Mouse (Mus musculus) T-helper 1 cell (primary cell): Measurements from ENCODE around the gene Cldn19.

ENCODE experiments used
- in situ Hi-C: fragments of 300-600 bp; cut with MboI, MseI; formaldehyde crosslinking; loops from one replicate; pipeline ENCODE4 v1.15.1; 2025; ENCODE audit warnings: high pct_unique_total_duplicates

The Cldn19 gene

DNA sequence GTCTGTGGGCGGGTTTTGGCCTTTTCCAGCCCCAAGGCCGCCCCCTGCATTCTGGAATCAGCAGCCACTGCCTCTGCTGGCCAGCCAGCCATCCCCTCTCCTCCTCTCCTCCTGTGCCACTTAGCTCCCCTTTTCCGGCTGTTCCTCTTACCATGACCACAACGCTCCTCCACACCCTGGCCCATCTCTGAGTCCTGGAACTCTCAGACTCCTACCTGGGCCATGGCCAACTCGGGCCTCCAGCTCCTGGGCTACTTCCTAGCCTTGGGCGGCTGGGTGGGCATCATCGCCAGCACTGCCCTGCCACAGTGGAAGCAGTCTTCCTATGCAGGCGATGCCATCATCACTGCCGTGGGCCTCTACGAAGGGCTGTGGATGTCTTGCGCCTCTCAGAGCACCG, at the start of gene Cldn19:
Cldn19 (plus strand) TSS at position 64 of the 400 bp plus-strand sequence.
- in situ Hi-C loops, result no loop called here

DNA sequence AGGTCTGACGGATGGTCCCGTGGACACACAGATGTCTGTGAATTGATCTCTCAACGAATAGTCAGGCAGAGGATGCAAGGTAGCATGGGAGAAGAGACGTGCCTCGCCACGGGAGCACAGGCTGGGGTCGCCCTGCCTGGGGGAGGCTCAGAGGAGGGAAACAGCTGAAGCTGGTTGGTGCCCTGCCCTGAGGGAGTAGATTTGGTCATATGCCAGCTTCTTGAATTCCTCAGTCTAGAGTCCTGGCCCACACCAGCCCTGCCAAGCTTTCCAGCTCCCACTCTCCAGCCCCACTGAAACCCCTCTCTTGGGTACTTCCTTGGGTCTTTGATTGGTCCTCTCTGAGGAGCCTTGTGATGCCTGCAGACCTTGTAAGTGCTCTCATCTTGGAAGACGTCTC, 38.5 kb upstream of the Cldn19 start:
- in situ Hi-C loops, result no loop called here

DNA sequence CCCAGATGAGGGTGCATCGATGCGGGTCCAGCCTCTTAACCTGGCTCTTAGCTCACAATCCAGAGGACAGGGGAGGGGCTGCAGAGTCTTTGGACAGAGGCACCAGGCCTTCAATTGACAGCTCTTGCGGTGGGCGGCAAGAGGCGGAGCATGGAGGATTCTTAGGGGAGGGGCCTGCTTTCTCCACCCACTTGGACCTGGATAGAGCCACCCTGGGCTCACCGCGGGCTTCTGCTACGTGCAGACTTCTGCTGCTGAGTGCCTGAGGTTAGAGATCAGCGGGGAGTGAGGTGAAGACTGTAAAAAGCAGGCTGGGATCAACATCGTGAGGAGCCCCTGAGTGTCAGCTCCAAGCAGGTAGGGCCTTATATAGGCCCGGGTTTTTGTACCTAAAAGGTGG, 37.0 kb upstream of the Cldn19 start, which contains the start of gene Tmem269:
Tmem269 (minus strand) TSS at position 49 of the 400 bp plus-strand sequence.
- in situ Hi-C loops, result no loop called here

DNA sequence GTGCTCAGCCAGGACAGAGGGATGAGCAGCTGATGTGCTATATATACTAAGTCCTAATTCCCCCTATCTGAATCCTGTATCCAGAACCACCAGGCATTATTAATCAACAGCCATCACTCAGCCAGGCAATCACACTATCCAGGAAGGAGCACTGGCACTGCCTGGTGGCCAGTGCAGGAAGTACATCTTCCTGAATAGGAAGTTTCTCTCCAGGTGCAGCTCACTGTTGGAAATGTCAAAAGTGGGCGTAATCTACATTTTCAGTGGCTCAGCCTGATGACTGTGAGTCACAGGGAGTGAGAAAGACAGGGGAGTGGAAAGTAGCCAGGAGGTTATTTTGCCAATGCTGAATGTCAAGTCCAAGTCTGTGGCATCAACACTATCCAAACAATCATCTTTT, 31.5 kb upstream of the Cldn19 start:
- in situ Hi-C loops, result no loop called here

DNA sequence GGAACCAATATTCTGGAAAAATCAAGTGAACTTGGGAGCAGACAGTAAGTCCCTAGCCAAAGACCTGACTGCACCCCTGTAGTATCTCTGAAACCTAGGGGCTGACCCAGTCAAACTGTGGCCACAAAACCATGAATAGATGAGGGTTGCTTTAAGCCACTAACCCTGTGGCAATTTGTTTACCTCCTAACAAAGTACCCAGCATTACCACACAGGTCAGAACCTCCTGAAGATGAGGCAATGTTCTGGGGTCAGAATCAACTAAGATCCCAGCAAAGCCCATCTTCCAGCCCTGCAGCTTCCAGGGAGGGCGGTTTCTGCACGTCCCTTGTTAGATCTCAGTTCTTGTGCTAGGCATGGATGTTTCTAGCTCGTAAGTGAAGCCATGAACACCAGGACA, 30.7 kb upstream of the Cldn19 start:
- in situ Hi-C loops, result no loop called here

DNA sequence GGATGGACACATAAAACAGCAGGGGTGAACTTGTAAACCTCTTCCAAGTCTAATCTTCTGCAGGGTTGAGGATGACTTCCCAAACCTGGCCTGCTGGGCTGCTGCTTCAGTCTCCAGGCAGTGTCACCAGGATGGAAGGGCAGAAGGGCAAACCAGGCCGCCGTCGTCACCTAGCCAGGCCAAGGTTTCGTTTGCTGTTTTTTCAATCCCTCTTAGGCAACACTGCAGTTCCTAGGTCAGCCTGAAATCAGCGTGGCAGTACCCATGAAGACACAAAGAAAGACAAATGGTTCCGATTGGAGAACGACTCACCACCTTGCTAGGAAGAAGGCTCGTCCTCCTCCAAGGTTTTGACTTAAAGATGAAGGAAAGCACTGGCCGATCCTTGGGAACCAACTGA, 29.5 kb upstream of the Cldn19 start:
- in situ Hi-C loops, result no loop called here

DNA sequence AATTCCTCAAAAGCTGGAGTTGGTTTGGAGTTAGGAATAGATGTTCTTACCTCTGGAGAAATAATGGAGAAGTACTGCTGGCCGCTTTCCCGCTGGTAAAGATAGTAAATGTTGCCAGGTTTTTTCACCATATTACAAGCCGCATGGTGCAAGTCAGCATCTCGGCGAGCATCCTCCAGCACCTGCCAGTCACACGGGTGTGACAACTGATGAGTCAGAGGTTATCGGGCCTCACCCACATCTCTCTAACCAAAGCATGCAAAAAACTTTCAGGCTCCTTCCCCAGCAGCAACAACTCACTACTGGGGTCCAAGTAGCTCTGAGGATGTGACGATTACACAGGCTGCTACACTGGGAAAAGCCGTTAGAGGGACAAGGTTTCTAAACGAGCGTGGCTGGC, 28.5 kb upstream of the Cldn19 start:
- in situ Hi-C loops, result no loop called here

DNA sequence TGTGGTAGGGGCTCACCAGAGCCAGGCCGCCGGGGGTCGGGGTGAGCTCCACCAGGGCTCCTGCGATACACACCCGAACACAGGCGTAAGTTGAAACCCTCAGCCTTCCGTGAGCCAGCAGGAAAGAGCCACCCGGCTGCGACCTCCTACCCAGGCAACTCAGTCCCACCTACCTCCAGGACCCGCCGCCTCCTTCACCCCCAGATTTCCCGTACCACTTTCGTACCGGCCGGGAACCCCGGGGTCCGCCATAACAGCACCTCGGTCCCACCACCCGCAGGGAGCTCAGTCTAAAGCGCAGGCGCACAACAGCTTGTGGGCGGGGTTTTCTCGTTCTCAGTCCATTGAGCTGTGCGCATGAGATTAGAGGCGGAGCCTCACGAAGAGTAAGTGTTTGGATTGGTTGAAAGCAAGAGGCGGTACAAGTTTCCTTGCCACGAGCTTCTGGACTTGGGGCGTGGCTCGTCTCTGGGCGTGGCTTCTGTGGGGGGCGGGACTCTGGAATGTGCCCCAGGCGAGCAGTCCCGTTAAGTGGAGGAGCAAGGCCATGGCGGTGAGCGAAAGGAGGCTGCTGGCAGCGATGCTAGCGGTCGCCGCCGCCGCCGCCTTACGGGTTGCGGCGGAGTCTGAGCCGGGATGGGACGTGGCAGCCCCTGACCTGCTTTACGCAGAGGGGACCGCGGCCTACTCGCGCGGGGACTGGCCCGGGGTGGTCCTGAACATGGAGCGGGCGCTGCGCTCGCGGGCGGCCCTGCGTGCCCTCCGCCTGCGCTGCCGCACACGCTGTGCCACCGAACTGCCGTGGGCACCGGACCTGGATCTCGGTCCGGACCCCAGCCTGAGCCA, 22.6 kb upstream of the Cldn19 start, which contains the start of the genes AU022252 and P3h1:
AU022252 (minus strand) TSS at position 303 of the 846 bp plus-strand sequence.
P3h1 (plus strand) TSS at position 506 of the 846 bp plus-strand sequence.
- in situ Hi-C loops, result no loop called here

DNA sequence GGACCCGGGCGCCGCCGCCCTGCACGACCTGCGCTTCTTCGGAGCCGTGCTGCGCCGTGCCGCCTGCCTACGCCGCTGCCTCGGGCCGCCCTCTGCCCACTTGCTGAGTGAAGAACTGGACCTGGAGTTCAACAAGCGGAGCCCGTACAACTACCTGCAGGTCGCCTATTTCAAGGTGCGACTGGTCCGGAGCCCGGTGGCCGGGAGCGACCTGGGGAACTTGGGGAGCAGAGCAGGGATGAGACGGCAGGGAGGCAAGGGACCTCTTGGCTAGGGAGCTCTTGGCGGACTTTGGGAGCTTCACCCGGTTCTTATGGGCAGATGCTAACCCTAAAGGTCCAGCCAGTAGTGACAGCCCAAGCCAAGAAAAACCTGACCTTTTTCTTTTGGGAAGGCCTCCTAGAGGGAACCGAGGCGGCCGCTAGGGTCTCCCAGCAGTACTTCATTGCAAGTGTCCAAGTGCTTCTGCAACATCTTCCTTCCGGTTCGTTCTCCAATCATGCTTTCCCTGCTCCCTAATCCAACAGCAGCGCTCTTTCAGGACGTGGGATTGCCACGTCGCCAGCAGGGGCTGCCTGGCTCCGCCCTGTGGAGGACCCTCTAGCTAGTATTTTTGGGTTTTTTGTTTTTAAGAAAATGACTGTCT, 21.8 kb upstream of the Cldn19 start:
- in situ Hi-C loops, result no loop called here

DNA sequence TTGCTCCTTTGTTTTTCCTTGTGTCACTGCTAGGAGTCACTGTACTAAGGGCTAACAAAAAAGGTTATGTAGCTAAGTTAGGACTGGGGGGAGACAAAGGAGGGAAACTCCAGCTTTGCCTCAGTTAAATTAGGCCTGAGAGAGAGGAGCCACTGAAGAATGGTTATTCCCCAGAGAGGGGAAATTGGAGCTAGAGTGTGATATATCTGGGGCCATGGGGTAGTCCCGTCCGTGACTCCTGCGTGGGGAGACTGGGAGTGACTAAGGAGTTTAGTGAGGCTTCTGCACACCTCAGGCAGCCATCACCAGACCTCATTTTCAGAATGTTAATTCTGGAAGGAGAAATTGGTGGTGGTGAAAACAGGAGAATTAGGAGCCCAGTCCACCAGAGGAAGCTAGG, 20.9 kb upstream of the Cldn19 start:
- in situ Hi-C loops, result no loop called here

DNA sequence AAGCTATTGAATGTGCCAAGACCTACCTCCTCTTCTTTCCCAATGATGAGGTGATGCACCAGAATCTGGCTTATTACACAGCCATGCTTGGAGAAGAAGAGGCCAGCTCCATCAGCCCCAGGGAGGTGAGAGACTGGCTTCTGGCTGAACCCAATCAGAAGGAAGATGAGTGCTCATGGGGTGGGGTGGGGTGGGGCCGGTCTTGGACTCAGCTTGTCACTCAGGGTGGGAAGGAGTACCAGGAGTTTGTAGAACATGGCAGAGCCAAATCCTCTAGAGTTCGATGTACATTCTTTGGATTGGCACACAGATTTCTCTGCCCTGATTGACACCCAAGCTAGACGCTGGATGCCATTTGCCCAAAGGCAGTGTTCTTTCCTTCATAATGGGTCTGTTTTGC, 16.6 kb upstream of the Cldn19 start:
- in situ Hi-C loops, result no loop called here

DNA sequence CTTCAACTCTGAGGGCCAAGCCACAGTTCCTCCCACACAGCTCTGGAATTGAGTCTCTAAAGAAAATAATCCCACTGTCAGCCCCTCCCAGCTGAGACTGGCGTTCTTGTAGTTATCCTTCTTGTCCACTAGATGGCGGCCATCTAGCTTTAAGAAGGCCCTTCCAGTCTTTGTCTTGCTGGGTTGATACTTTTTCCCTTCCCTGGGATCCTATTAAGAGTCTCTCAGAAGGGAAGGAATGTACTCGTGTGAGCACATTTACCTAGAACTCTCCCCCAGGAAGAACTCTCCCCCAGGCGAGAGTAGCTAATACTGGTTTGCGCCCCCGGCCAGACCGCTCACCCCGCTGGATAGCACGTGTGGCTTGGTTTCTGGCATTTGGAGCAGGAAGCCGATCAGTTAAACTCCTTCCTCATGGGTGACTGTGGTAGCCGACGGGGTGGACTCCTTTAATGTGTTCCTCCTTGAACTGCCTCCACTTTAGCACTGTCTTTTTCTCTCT, 16.0 kb upstream of the Cldn19 start:
- in situ Hi-C loops, result no loop called here

DNA sequence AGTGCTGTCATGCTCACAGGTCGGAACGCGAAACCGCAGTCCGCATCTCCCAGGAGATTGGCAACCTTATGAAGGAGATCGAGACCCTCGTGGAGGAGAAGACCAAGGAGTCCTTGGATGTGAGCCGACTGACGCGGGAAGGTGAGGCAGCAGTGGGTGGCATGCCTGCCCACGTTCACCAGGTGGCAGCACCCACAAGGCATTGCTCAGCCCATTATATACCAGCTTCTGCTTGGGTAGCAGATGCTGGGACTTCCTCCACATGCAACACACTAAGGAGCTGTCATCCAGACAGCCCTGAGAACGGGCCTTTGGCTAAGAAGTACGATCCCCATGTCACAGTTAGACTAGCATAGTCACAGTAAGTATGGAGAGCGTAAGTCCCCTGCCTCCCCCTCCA, 13.6 kb upstream of the Cldn19 start:
- in situ Hi-C loops, result no loop called here

DNA sequence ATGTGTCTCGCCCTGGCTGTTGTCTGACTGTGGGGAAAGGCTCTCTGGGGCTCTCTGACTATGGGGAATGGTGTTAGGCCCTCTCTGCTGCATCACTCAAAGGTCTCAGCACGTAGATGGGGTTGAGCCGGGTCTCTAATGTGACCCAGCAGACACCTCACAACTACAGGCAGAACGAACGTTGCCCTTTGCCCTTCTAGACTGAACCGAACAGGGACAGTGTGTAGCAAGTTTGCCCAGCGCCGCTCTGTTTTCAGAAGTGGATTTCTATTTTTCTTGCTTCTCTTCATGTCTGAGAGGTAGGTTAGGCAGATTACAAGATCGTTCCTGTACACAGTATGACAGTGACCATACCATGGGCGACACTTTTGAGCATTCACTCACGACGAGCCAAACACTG, 12.6 kb upstream of the Cldn19 start:
- in situ Hi-C loops, result no loop called here

DNA sequence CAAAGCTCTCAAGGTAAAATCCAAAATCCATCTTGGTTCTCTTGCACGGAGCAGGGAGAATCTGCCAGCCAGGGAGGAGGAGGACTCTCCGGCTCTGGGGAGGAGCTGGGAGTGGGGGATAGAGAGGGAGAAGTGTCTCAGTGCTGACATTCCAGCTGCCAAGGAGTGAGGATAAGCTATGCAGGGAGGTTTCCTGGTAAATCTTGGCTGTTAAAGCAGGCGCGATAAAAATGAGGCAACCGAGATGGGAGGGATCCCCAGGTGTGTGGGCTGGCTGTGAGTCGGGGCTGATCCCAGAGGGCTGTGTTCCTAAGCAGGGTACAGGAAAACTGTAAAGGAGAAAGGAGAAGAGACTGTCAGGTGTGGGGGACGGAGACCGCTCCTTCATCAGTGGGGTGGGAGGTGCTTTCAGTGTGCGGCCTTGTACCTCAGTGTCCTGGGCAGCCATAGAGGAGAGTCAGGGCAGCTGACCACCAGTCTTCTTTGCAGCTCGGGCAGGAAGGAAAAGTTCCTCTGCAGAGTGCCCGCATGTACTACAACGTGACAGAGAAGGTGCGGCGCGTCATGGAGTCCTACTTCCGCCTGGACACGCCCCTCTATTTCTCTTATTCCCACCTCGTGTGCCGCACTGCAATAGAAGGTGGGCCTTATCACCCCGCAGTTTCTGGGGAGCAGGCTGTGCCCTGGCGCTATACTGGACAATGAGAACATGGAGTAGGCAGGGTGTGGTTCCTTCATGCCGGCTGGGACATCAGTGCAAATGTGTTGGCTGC, 10.6 kb upstream of the Cldn19 start:
- in situ Hi-C loops, result no loop called here

DNA sequence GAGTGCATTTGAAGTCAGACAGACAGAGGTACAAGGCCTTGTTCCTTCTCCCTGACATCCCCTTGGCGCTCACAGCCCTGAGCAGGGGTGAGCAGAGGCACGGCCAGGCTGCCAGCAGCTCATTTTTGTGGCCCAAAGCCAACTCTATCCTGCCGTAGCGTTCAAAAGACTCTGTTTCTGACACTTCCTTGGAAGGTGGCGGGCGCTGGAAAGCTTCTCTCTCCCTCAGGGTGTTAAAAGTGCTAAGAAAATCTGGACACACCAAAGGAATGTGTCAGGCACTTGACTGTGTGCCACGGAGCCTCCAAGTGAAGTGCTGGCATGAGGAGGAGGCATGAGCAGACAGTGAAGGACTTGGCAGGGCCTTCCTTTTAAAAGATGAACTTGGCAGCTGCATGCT, 9.7 kb upstream of the Cldn19 start:
- in situ Hi-C loops, result no loop called here

DNA sequence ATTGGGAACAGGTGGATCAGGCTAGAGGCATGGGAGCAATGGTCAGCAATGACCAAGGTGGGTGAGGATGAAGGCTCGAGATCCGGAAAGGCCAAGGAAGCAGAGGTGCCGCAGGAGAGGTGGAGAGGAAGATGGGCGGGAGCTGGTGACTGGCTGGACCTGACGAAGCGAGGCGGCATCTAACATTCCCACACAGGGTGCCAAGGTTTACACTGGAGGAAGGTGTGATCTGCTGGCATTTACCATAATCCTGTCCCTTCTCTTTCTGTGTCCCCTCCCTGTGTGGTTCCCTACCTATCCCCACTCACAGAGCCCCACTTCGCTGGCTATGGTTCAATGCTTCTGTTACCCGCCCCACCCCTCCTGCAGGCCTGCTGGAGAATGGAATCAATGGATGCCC, 9.3 kb upstream of the Cldn19 start:
- in situ Hi-C loops, result no loop called here

DNA sequence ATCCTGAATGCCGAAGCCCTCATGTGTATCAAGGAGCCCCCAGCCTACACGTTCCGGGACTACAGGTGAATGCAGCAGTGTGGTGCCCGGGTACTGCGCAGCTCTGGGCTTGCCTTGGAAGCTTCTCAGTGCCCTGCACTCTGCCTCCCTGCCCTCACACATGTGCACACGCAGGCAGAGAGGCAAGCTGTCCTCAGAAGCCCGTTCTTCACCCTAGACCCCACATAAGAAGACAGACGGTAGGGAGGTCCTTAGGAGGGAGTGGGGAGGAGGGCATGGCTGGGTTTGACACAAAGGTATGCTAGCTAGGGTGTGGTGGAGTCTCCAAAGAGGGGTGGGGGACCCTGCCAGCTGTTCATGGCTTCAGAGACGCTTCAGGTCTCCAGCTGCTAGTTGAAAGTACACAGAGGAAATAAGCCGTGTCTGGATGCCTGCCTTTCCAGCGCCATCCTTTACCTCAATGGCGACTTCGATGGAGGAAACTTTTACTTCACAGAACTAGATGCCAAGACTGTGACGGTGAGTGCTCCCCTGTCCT, 8.5 kb upstream of the Cldn19 start:
- in situ Hi-C loops, result no loop called here

DNA sequence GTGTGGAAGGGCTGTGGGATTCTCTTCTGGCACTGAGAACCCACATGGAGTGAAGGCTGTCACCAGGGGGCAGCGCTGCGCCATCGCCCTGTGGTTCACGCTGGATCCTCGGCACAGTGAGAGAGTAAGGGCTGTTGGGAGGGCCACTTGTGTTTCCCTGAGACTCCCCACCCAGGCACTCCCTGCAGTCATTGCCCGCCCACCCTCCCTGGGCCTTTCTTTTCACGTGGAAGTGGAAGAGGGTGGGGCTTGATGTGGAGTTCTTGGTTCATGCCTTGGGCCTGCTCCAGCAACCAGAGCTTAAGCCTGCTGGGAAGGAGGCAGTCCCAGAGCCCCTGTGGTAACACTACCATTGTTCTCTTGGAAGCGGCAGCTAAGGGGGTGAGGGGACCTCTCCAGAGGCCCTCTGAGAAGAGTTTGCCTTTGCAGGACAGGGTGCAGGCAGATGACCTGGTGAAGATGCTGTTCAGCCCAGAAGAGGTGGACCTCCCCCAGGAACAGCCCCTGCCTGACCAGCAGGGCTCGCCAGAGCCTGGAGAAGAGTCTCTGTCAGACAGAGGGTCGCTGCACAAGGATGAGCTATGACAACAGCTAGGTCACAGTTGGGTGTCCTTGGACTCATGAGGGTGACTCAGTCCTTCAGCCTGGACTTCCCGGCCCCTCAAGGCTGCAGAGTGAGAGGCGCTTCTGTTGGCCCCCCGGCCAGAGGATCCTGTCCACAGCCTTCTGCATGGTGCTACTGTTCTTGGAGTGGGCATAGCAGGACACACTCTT, 7.6 kb upstream of the Cldn19 start:
- in situ Hi-C loops, result no loop called here

DNA sequence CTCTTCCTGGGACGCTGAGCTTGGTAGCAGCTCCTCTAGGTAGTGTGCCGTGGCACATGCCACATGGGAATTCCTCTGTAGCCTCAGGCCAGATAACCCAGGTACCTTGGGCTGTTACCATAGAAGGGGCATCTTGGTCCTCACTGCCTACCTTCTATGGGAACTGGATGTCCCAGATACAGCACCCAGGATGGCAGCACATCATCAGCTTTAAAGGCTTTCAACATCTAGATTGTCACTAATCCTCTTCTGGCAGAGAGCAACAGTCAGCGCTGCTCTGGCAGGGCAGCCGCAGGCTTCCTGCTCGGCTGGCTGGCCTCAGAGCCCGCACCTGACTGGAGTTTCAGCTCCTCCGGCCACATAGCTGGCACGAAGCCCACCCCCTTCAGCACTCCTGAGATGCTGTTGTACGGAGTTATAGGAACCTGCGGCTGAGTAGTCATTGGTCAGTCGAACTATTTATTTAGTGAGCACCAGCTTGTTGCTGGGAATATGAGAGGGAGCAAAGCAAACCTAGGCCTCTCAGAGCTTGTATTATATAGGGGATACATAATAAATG, 6.7 kb upstream of the Cldn19 start:
- in situ Hi-C loops, result no loop called here
